Mouse (Mus musculus) lung, adult 2 months (tissue): ENCODE results near the gene Cnih2.
"Not testable (repeated sequence)": the region's sequence is repeated elsewhere in the genome, so short reads cannot be mapped to it uniquely, and the experiment has no call there.

ENCODE experiments used
- CTCF ChIP-seq: fragments of 200-500 bp; IDR thresholded peaks from 2 replicates; pipeline ENCODE4 v1.5.1; 2011; ENCODE audit warnings: mild to moderate bottlenecking, low read length, control low read depth; ENCODE audit not compliant: insufficient read depth
- POLR2A ChIP-seq: fragments of 200-500 bp; IDR thresholded peaks from 2 replicates; pipeline ENCODE4 v1.6.1; 2011; ENCODE audit warnings: low read depth, mild to moderate bottlenecking, control low read depth, low read length, borderline replicate concordance; ENCODE audit errors: extremely low read depth

DNA sequence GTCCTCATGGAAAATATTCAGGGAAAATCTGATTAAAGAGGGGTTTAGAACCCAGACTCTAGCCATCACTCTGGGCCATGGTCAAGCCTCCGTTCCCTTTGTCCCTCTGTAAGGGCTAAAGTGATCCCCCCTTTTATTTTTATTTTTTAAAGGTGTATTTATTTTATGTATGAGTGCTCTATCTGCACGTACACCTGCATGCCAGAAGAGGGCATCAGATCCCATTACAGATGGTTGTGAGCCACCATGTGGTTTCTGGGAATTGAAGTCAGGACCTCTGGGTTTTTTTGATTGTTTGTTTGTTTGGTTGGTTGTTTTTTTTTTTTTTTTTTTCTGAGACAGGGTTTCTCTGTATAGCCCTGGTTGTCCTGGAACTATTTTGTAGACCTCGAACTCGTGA, 11.8 kb downstream of the Cnih2 start:
- TF ChIP-seq CTCF, POLR2A: not testable (repeated sequence)
